Mouse (Mus musculus) MEL (cell line): Measurements from ENCODE around the gene Trit1. TPM values are rescaled to one million over a fixed set of nuclear protein-coding genes. Genes with fewer than 3 reads are reported as not detected.

Experiments used
- DNase-seq: peaks from one replicate; pipeline ENCODE4 v3.0.0; 2011; ENCODE audit warnings: low read depth, low spot score
- H3K27ac ChIP-seq: 2 replicates; pipeline ENCODE4 v1.5.1; 2012; ENCODE audit warnings: low read depth, mild to moderate bottlenecking, control low read depth, low read length, moderate library complexity; ENCODE audit not compliant: control insufficient read depth
- H3K27me3 ChIP-seq, 2 experiments: fragments of 150-350 bp in 1 of 2; sonication (generic) in 1 of 2; 2 replicates each; pipeline ENCODE4 v1.6.1; 2012; ENCODE audit warnings: low read length in 2 of 2, mild to moderate bottlenecking in 2 of 2, improper control_type of control experiment in 1 of 2, moderate library complexity in 1 of 2; ENCODE audit not compliant: insufficient read depth in 2 of 2, control insufficient read depth in 1 of 2
- H3K36me3 ChIP-seq, 2 experiments: 2 replicates each; pipeline ENCODE4 v1.6.1; 2012 to 2014; ENCODE audit warnings: low read length in 2 of 2, improper control_type of control experiment in 1 of 2, inconsistent platforms in 1 of 2, mild to moderate bottlenecking in 1 of 2; ENCODE audit not compliant: insufficient read depth in 2 of 2, control insufficient read depth in 1 of 2
- H3K4me1 ChIP-seq, 2 experiments: fragments of 150-350 bp in 1 of 2; sonication (generic) in 1 of 2; 2 replicates each; pipeline ENCODE4 v1.6.1; 2012; ENCODE audit warnings: low read length in 2 of 2, improper control_type of control experiment in 1 of 2, mild to moderate bottlenecking in 1 of 2; ENCODE audit not compliant: insufficient read depth in 2 of 2, control insufficient read depth in 1 of 2
- H3K4me3 ChIP-seq, 2 experiments: fragments of 150-350 bp in 1 of 2; sonication (generic) in 1 of 2; 2 replicates each; pipeline ENCODE4 v1.5.1; 2012; ENCODE audit warnings: low read depth in 2 of 2, low read length in 2 of 2, mild to moderate bottlenecking in 2 of 2, moderate library complexity in 2 of 2, control low read depth in 1 of 2, improper control_type of control experiment in 1 of 2; ENCODE audit not compliant: control insufficient read depth in 1 of 2, insufficient read depth in 1 of 2
- H3K79me2 ChIP-seq: 2 replicates; pipeline ENCODE4 v1.6.1; 2012; ENCODE audit warnings: mild to moderate bottlenecking, low read length, moderate library complexity; ENCODE audit not compliant: control insufficient read depth, poor library complexity, insufficient read depth
- H3K9ac ChIP-seq: 2 replicates; pipeline ENCODE4 v1.6.1; 2012; ENCODE audit warnings: low read depth, mild to moderate bottlenecking, control low read depth, low read length, moderate library complexity; ENCODE audit not compliant: control insufficient read depth, poor library complexity, severe bottlenecking
- H3K9me3 ChIP-seq: fragments of 150-350 bp; sonication (generic); replicated peaks from 2 replicates; pipeline ENCODE4 v1.6.1; 2012; ENCODE audit warnings: mild to moderate bottlenecking, low read length, improper control_type of control experiment, moderate library complexity; ENCODE audit not compliant: insufficient read depth
- BHLHE40 ChIP-seq: IDR thresholded peaks from 2 replicates; pipeline ENCODE4 v1.6.1; 2012; ENCODE audit warnings: low read depth, mild to moderate bottlenecking, inconsistent platforms, low read length, improper control_type of control experiment, borderline replicate concordance
- CHD1 ChIP-seq: IDR thresholded peaks from 2 replicates; pipeline ENCODE4 v1.6.1; 2012; ENCODE audit warnings: low read depth, mild to moderate bottlenecking, inconsistent platforms, low read length, improper control_type of control experiment
- CHD2 ChIP-seq: IDR thresholded peaks from 2 replicates; pipeline ENCODE4 v1.6.1; 2011; ENCODE audit warnings: low read length, improper control_type of control experiment
- EP300 ChIP-seq, 2 experiments: IDR thresholded peaks; 2 replicates each; pipeline ENCODE4 v1.6.1; 2011; ENCODE audit warnings: improper control_type of control experiment in 2 of 2, low read length in 2 of 2, low read depth in 1 of 2, mild to moderate bottlenecking in 1 of 2
- GATA1 ChIP-seq: IDR thresholded peaks from 2 replicates; pipeline ENCODE4 v1.6.1; 2011; ENCODE audit warnings: low read depth, low read length, improper control_type of control experiment
- KAT2A ChIP-seq: conservative IDR thresholded peaks from 2 replicates; pipeline ENCODE4 v1.6.1; 2012; ENCODE audit warnings: low read depth, low read length, improper control_type of control experiment, inconsistent platforms
- MAFK ChIP-seq: IDR thresholded peaks from 2 replicates; pipeline ENCODE4 v1.6.1; 2011; ENCODE audit warnings: low read depth, mild to moderate bottlenecking, low read length, improper control_type of control experiment, borderline replicate concordance
- MAX ChIP-seq: IDR thresholded peaks from 2 replicates; pipeline ENCODE4 v1.6.1; 2011; ENCODE audit warnings: low read length, improper control_type of control experiment
- MEF2A ChIP-seq: IDR thresholded peaks from 2 replicates; pipeline ENCODE4 v1.6.1; 2014; ENCODE audit warnings: low read depth, mild to moderate bottlenecking, inconsistent platforms, low read length, improper control_type of control experiment; ENCODE audit not compliant: poor library complexity, insufficient replicate concordance, severe bottlenecking; ENCODE audit errors: extremely low read depth
- MYB ChIP-seq: IDR thresholded peaks from 2 replicates; pipeline ENCODE4 v1.6.1; 2011; ENCODE audit warnings: mild to moderate bottlenecking, low read depth, low read length, improper control_type of control experiment
- MYC ChIP-seq: IDR thresholded peaks from 2 replicates; pipeline ENCODE4 v1.6.1; 2011; ENCODE audit warnings: low read depth, mild to moderate bottlenecking, low read length, improper control_type of control experiment, moderate library complexity
- NELFE ChIP-seq: IDR thresholded peaks from 2 replicates; pipeline ENCODE4 v1.6.1; 2011; ENCODE audit warnings: low read depth, low read length, improper control_type of control experiment
- POLR2AphosphoS2 ChIP-seq: IDR thresholded peaks from 2 replicates; pipeline ENCODE4 v1.6.1; 2011; ENCODE audit warnings: low read length, improper control_type of control experiment
- TAL1 ChIP-seq: IDR thresholded peaks from 2 replicates; pipeline ENCODE4 v1.6.1; 2012; ENCODE audit warnings: mild to moderate bottlenecking, inconsistent platforms, low read length, moderate library complexity, mixed read lengths
- TBP ChIP-seq: IDR thresholded peaks from 2 replicates; pipeline ENCODE4 v1.8.0; 2011; ENCODE audit warnings: low read depth, low read length, improper control_type of control experiment
- USF1 ChIP-seq: IDR thresholded peaks from 2 replicates; pipeline ENCODE4 v1.6.1; 2014; ENCODE audit warnings: low read depth, mild to moderate bottlenecking, inconsistent platforms, low read length, improper control_type of control experiment, moderate library complexity
- ZMIZ1 ChIP-seq: IDR thresholded peaks from 2 replicates; pipeline ENCODE4 v1.6.1; 2012; ENCODE audit warnings: low read depth, mild to moderate bottlenecking, inconsistent platforms, low read length, improper control_type of control experiment, moderate library complexity
- ZNF384 ChIP-seq: IDR thresholded peaks from 2 replicates; pipeline ENCODE4 v1.6.1; 2012; ENCODE audit warnings: low read depth, mild to moderate bottlenecking, inconsistent platforms, low read length, improper control_type of control experiment
- polyA plus RNA-seq, 2 experiments: library from polyadenylated mRNA; stranded (reverse) in 1 of 2; unstranded in 1 of 2; fragments of >175 nt in 1 of 2; fragments of >200 nt in 1 of 2; gene quantifications; 2 replicates each; pipeline versions ENCODE4 v1.2.1 to v1.2.4; 2012; ENCODE audit warnings: low replicate concordance in 2 of 2, low read depth in 1 of 2; ENCODE audit not compliant: insufficient read length in 2 of 2, insufficient read depth in 1 of 2, missing spikeins in 1 of 2
- total RNA-seq: library from RNA; depleted of rRNA; stranded (reverse); fragments of 300-350 nt; gene quantifications from 2 replicates; pipeline ENCODE4 v1.2.3, GENCODE M21; 2012

Trit1 gene
- total and polyA plus RNA-seq, 3 experiments = 17.9 to 19.6 TPM; not detected in 1

DNA sequence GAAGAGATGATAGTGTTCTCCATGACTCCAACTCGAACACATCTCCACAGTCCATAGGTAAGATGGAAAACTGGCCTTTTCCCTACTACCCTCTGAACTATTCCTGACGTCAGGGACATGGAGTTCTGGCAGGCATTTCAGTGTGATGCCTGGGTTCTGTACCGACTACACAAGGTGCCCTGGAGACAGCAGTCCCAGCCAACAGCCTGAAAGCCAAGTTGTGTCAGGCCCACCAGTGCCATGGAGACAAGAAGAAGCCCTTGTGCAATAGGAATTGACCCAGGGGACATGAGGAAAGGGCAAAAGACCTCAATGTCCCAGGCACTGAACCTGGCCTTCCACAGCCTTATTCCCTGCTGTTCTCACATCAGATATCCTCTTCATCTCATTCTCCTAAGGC is 36.6 kb upstream of the Trit1 start:
- Histone ChIP-seq H3K79me2 (no peaks in the 10 kb centered on the region), H3K9me3 (no peaks in the 10 kb centered on the region), H3K27ac (no peak overlapping the region), H3K27me3 (peaks cover 1 to 2% of the 10 kb centered on the region in 2 experiments; a peak in 2 of 4 replicates), H3K36me3 (peaks cover 0 to 2% of the 10 kb centered on the region in 2 experiments; a peak in 1 of 4 replicates), H3K4me1 (0 out of 4 replicates have a peak, but pooled peaks cover 0 to 5% of the 10 kb centered on the region in 2 experiments), H3K9ac (no peak overlapping the region), H3K4me3 (no peak overlapping the region)
- no peak for DNase-seq
- TF ChIP-seq NELFE = no peak
- no peak for TF ChIP-seq ZMIZ1
- TF ChIP-seq KAT2A = no peak
- no peak for TF ChIP-seq POLR2AphosphoS2
- TF ChIP-seq CHD2 = no peak
- TF ChIP-seq MAX = no peak
- TF ChIP-seq ZNF384 = no peak
- TF ChIP-seq MYC = no peak
- TF ChIP-seq MYB = no peak
- no peak for TF ChIP-seq TAL1
- no peak for TF ChIP-seq MAFK
- no peak for TF ChIP-seq GATA1
- TF ChIP-seq USF1 = no peak
- TF ChIP-seq BHLHE40 = no peak
- no peak for TF ChIP-seq TBP
- no peak for TF ChIP-seq CHD1
- no peak for TF ChIP-seq MEF2A

- no peak overlapping the region for H3K27ac ChIP-seq
- no peaks in the 10 kb centered on the region for H3K79me2 ChIP-seq
- peak; percentile 59 for TF ChIP-seq ZNF384
- no peak for TF ChIP-seq EP300 (IDR thresholded peaks at IDR 0.05; ENCODE audit: low read depth in 1 of 2, low read length in 2 of 2)
- TF ChIP-seq, all 39 proteins: peak for 1
- Histone ChIP-seq H3K27me3 (peaks cover 0 to 2% of the 10 kb centered on the region in 2 experiments; a peak in 1 of 4 replicates), H3K4me1 (0 out of 4 replicates have a peak, but pooled peaks cover 0 to 5% of the 10 kb centered on the region in 2 experiments), H3K9me3 (no peaks in the 10 kb centered on the region), H3K36me3 (peaks cover 0 to 2% of the 10 kb centered on the region in 2 experiments; a peak in 1 of 4 replicates), H3K9ac (no peak overlapping the region), H3K4me3 (no peak overlapping the region)
- DNase-seq = no peak
These were observed 35.7 kb upstream of the Trit1 start for GRCm38 (mm10) chr4:122980684-122981083.
